In the genomic region with DNA sequence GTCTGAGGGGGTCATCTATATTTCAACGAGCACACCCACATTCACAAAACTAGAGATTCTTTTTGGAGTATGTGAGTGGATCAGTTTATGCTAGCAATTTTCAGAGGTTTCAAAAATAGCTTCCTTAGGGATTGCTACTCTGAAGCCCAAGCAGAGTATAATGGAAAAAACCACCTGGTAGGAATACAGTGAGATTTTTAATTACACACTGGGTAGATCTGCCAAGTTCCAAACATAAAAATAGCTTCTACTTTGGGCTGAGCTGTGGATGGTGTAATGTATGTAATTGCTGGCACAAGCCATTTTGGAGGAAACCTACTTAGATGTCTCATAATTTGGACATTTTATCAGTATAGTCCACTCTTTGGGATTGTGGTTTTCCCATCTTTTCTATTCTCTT, we compare ENCODE assay signal across 11 mouse cellular contexts. TPM values are rescaled to one million over a fixed set of nuclear protein-coding genes. Genes with fewer than 3 reads are reported as not detected.
"Had no signal": no experiment of that assay in that cellular context is flagged by ENCODE, and none has a peak within 500 bp of the region (broad histone marks: within the 10 kb centered on the region; RNA-seq: fewer than 3 reads in every experiment).

No protein-coding gene starts in this region.

- DNase-seq: kidney, adult 18-20 months; kidney, postnatal 10 days; kidney, postnatal 4 days; lung, adult 2 months; lung, postnatal 36 days; right cerebral cortex, adult 18-20 months; right cerebral cortex, postnatal 25 days; thymus, postnatal 4 days had no signal

RNA-seq across cellular contexts. Expression of gene D930020B18Rik, which starts 11.7 kb away (rescaled TPM):
- total RNA-seq: megakaryocyte progenitor cell, adult 5-6 weeks had no signal
- polyA plus RNA-seq: liver, embryonic 11.5 days; liver, embryonic 15.5 days had no signal
